9 mouse cellular contexts compared by ENCODE assay signal in genomic region chr9:21846755-21847341, GRCm38 (mm10). TPM values are rescaled to one million over a fixed set of nuclear protein-coding genes. Genes with fewer than 3 reads are reported as not detected.
DNase-seq lines count a peak whose midpoint lies in the region; ATAC-seq and TF ChIP-seq lines count a peak whose summit lies in the region.
"Had no signal": no experiment of that assay in that cellular context is flagged by ENCODE, and none has a peak within 500 bp of the region (broad histone marks: within the 10 kb centered on the region; RNA-seq: fewer than 3 reads in every experiment).

No protein-coding gene starts in this region.

- H3K9ac ChIP-seq in ES-E14 (ENCODE audit: insufficient read depth, low read depth, low read length, poor library complexity, severe bottlenecking), result peak overlapping the region; percentile 63
- H3K9ac ChIP-seq in embryonic facial prominence, embryonic 12.5 days, result peak overlapping the region; percentile 38
- peak overlapping the region; percentile 60 for H3K9ac ChIP-seq in heart, embryonic 16.5 days (ENCODE audit: low read length)

- 0 out of 2 replicates have a peak, but pooled peaks have one; percentile 42 for ATAC-seq in embryonic facial prominence, embryonic 12.5 days (ENCODE audit: insufficient number of reproducible peaks, insufficient read depth, low FRiP score, low TSS enrichment)
- peak; percentile 82 for ATAC-seq in heart, embryonic 16.5 days (replicated peaks; ENCODE audit: extremely low read depth, insufficient read depth, low FRiP score)

- 3% methylated on average over 11 of the region's 11 CpGs for WGBS in embryonic facial prominence, embryonic 12.5 days
- 13% methylated on average over 11 of the region's 11 CpGs for WGBS in heart, embryonic 16.5 days

- H3K36me3 ChIP-seq in ES-E14 (ENCODE audit: control insufficient read depth, insufficient read depth, low read length, poor library complexity, severe bottlenecking), result peaks cover 45% of the 10 kb centered on the region
- peaks cover 28% of the 10 kb centered on the region for H3K36me3 ChIP-seq in embryonic facial prominence, embryonic 12.5 days
- H3K36me3 ChIP-seq in heart, embryonic 16.5 days (ENCODE audit: control insufficient read depth, insufficient read depth), result no peaks in the 10 kb centered on the region; the same call in 1 of the 2 replicates

- H3K9me3 ChIP-seq in ES-E14 (ENCODE audit: control insufficient read depth, insufficient read depth, low read depth, low read length), result no peaks in the 10 kb centered on the region
- no peaks in the 10 kb centered on the region for H3K9me3 ChIP-seq in embryonic facial prominence, embryonic 12.5 days
- no peaks in the 10 kb centered on the region for H3K9me3 ChIP-seq in heart, embryonic 16.5 days (replicated peaks; ENCODE audit: control insufficient read depth, low read length)

- H3K4me2 ChIP-seq in embryonic facial prominence, embryonic 12.5 days (replicated peaks), result peak overlapping the region; percentile 39
- H3K4me2 ChIP-seq in heart, embryonic 16.5 days (ENCODE audit: low read depth, low read length), result peak overlapping the region; percentile 65

- in situ Hi-C loops in ES-E14 (cut with MboI; ENCODE audit: low sequenced_read_pairs in 2 of 2, unreplicated experiment in 2 of 2), result no loop called here

- intact Hi-C loops in left cerebral cortex, postnatal 4 days (cut with DNase I), result no loop called here

- peaks cover 4 to 38% of the 10 kb centered on the region in 2 experiments; a peak in 3 of 4 replicates for H3K4me1 ChIP-seq in ES-E14 (ENCODE audit: control insufficient read depth in 2 of 2, insufficient read depth in 2 of 2, low read length in 2 of 2, poor library complexity in 1 of 2)
- H3K4me1 ChIP-seq in embryonic facial prominence, embryonic 12.5 days, result peaks cover 36% of the 10 kb centered on the region
- H3K4me1 ChIP-seq in heart, embryonic 16.5 days (ENCODE audit: control insufficient read depth, insufficient read depth, low read length), result peaks cover 33% of the 10 kb centered on the region

- no peak for DNase-seq in ES-E14 (ENCODE audit: low read depth, low spot score)
- DNase-seq in kidney, postnatal 14 days, result peak; percentile 86
- peak; percentile 83 to 93 for DNase-seq in lung, postnatal 4 days
- no peak for DNase-seq in natural killer cell, adult 2 months (ENCODE audit: low spot score in 2 of 2)
- DNase-seq in cerebellum, adult 9-10 months, result no peak
- no peak for DNase-seq in left cerebral cortex, postnatal 4 days

- peak overlapping the region; percentile 41 to 62; a peak in 3 of 4 replicates for H3K4me3 ChIP-seq in ES-E14 (ENCODE audit: insufficient read depth in 1 of 2, low read depth in 1 of 2, low read length in 2 of 2, poor library complexity in 1 of 2, severe bottlenecking in 1 of 2)
- H3K4me3 ChIP-seq in embryonic facial prominence, embryonic 12.5 days, result peak overlapping the region; percentile 13; the same call in 1 of the 2 replicates
- H3K4me3 ChIP-seq in heart, embryonic 16.5 days (ENCODE audit: low read length), result peak overlapping the region; percentile 39

- peak overlapping the region; percentile 92 for H3K27ac ChIP-seq in ES-E14 (ENCODE audit: insufficient read depth, low read depth, low read length, poor library complexity, severe bottlenecking)
- H3K27ac ChIP-seq in embryonic facial prominence, embryonic 12.5 days, result peak overlapping the region; percentile 84
- peak overlapping the region; percentile 85 for H3K27ac ChIP-seq in heart, embryonic 16.5 days (ENCODE audit: low read length)

- no peaks in the 10 kb centered on the region for H3K27me3 ChIP-seq in embryonic facial prominence, embryonic 12.5 days
- H3K27me3 ChIP-seq in heart, embryonic 16.5 days (ENCODE audit: control insufficient read depth, insufficient read depth, low read length), result no peaks in the 10 kb centered on the region

TF ChIP-seq in ES-E14, 5 proteins besides CTCF, POLR2A, EP300 and RAD21:
- TF ChIP-seq ZC3H11A (IDR thresholded peaks at IDR 0.05; ENCODE audit: borderline replicate concordance, low read depth, low read length) (no peak), CHD2 (IDR thresholded peaks at IDR 0.05; ENCODE audit: low read depth, low read length) (no peak), ZNF384 (IDR thresholded peaks at IDR 0.05; ENCODE audit: low read depth, low read length) (no peak), HCFC1 (IDR thresholded peaks at IDR 0.05; ENCODE audit: borderline replicate concordance, insufficient read depth, low read length) (no peak), MAFK (IDR thresholded peaks at IDR 0.05; ENCODE audit: insufficient read depth, low read depth, low read length) (no peak)

RNA-seq across cellular contexts. Expression of gene Dock6, which starts 5.6 kb away (rescaled TPM):
- 45.4 and 144 TPM in 2 replicates for total RNA-seq in ES-E14 (2012; rRNA removed)
- 30.8 and 33.3 TPM in 2 replicates for polyA plus RNA-seq in embryonic facial prominence, embryonic 12.5 days (2016; fragmentation: Nextera tagmentation; extraction: Ambion mirVana)
- 45.2 and 46.2 TPM in 2 replicates for polyA plus RNA-seq in heart, embryonic 16.5 days (2015; fragmentation: Nextera tagmentation; extraction: Ambion mirVana)
- 10 to 100 TPM; 28.9 to 29.2 TPM for total RNA-seq in left cerebral cortex, postnatal 4 days (2021)

RNA-seq across cellular contexts. Expression of gene Angptl8, which starts 11.5 kb away (rescaled TPM):
- total RNA-seq in ES-E14 (2012; rRNA removed), result 0.48 TPM in 1 of 2 replicates, not detected in the other
- polyA plus RNA-seq in embryonic facial prominence, embryonic 12.5 days (2016; fragmentation: Nextera tagmentation; extraction: Ambion mirVana), result 0.96 and 1.7 TPM in 2 replicates
- polyA plus RNA-seq in heart, embryonic 16.5 days (2015; fragmentation: Nextera tagmentation; extraction: Ambion mirVana), result 1.7 and 2.4 TPM in 2 replicates
- total RNA-seq in left cerebral cortex, postnatal 4 days (2021), result not detected
- total RNA-seq: neutrophil, adult 5-6 weeks had no signal

RNA-seq across cellular contexts. Expression of gene Kank2, which starts 48.3 kb away (rescaled TPM):
- total RNA-seq in ES-E14 (2012; rRNA removed), result 32.6 and 51.6 TPM in 2 replicates
- polyA plus RNA-seq in embryonic facial prominence, embryonic 12.5 days (2016; fragmentation: Nextera tagmentation; extraction: Ambion mirVana), result 20.4 and 21.6 TPM in 2 replicates
- 16.6 and 21.8 TPM in 2 replicates for polyA plus RNA-seq in heart, embryonic 16.5 days (2015; fragmentation: Nextera tagmentation; extraction: Ambion mirVana)
- total RNA-seq in left cerebral cortex, postnatal 4 days (2021), result 1 to 10 TPM; 8.7 to 9.7 TPM

Comparison
In these comparisons a context has a peak if more than half of its experiments do, and no peak if none do; other contexts are left out.
1. DNase-seq: peak in kidney, postnatal 14 days (single experiment) and lung, postnatal 4 days (2 of 2); none in ES-E14 (single experiment), natural killer cell, adult 2 months (0 of 2), cerebellum, adult 9-10 months (single experiment) and left cerebral cortex, postnatal 4 days (single experiment).
2. Peak in every context shown above with its lines, with median percentiles within 50 percentile points of each other: H3K27ac ChIP-seq, H3K4me3 ChIP-seq and H3K9ac ChIP-seq.